Mouse (Mus musculus) lung, adult 2 months (tissue): ENCODE data around the gene 9330182L06Rik.

Experiments
- CTCF ChIP-seq: fragments of 200-500 bp; IDR thresholded peaks from 2 replicates; pipeline ENCODE4 v1.5.1; 2011; ENCODE audit warnings: mild to moderate bottlenecking, low read length, control low read depth; ENCODE audit not compliant: insufficient read depth
- POLR2A ChIP-seq: fragments of 200-500 bp; IDR thresholded peaks from 2 replicates; pipeline ENCODE4 v1.6.1; 2011; ENCODE audit warnings: low read depth, mild to moderate bottlenecking, control low read depth, low read length, borderline replicate concordance; ENCODE audit errors: extremely low read depth

- TF ChIP-seq CTCF: peak; percentile 30; the same call in 1 of the 2 replicates
- no peak for TF ChIP-seq POLR2A
These were observed 161.8 kb downstream of the 9330182L06Rik start for GRCm38 (mm10) chr5:9427581-9428241.
